Mouse (Mus musculus) ES-E14 (cell line): ENCODE measurements around the gene 1600002K03Rik.

Experiments used
- CHD2 ChIP-seq: IDR thresholded peaks from 2 replicates; pipeline ENCODE4 v1.6.1; 2014; ENCODE audit warnings: mild to moderate bottlenecking, low read depth, low read length, inconsistent platforms
- HCFC1 ChIP-seq: IDR thresholded peaks from 2 replicates; pipeline ENCODE4 v1.6.1; 2012; ENCODE audit warnings: low read length, inconsistent platforms, borderline replicate concordance; ENCODE audit not compliant: insufficient read depth
- MAFK ChIP-seq: IDR thresholded peaks from 2 replicates; pipeline ENCODE4 v1.6.1; 2014; ENCODE audit warnings: mild to moderate bottlenecking, low read depth, low read length, inconsistent platforms; ENCODE audit not compliant: insufficient read depth
- ZC3H11A ChIP-seq: IDR thresholded peaks from 2 replicates; pipeline ENCODE4 v1.6.1; 2012; ENCODE audit warnings: low read depth, mild to moderate bottlenecking, inconsistent platforms, low read length, borderline replicate concordance
- ZNF384 ChIP-seq: IDR thresholded peaks from 2 replicates; pipeline ENCODE4 v1.6.1; 2012; ENCODE audit warnings: low read depth, low read length, inconsistent platforms

- peak; percentile 97 for TF ChIP-seq ZNF384
- TF ChIP-seq ZC3H11A = peak; percentile 87
- TF ChIP-seq HCFC1 = peak; percentile 16; the same call in 1 of the 2 replicates
- TF ChIP-seq CHD2 = no peak
- TF ChIP-seq MAFK = no peak
Measured at GRCm38 (mm10) chr10:80168038-80168661, 4.6 kb upstream of the 1600002K03Rik start.
